Mouse (Mus musculus): ENCODE results near the gene Cideb. TPM values are rescaled to one million over a fixed set of nuclear protein-coding genes. Genes with fewer than 3 reads are reported as not detected.
"Not testable (repeated sequence)": the region's sequence is repeated elsewhere in the genome, so short reads cannot be mapped to it uniquely, and the experiment has no call there.

Cideb gene
- polyA plus RNA-seq, 1 experiment = 16.3 TPM

DNA sequence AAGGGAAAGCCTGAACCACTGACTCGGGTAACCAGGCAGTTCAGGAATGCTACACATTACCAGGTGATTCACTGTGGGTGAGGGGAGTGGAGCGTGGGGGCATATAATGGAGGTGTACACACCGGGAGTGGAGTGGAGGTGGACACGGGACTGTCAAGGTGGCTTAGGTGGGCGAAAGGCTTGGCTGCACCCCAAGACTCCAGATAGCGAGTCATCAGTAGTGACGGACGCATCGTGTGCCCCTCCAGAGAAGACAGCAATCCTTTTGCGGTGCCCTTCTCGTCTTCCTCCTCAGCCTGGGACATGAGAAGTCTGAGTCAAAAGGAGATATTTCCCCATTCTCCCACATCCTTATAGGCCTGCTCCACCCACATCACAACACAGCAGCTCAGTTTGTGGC is 19.5 kb upstream of the Cideb start:
- H3K27ac ChIP-seq (replicated peaks; ENCODE audit: low read depth, low read length) = no peak overlapping the region
- no peak overlapping the region for H3K4me3 ChIP-seq (ENCODE audit: insufficient read depth, low read depth, low read length)
- no peaks in the 10 kb centered on the region; the same call in 1 of the 2 replicates for H3K4me1 ChIP-seq (ENCODE audit: control insufficient read depth, insufficient read depth, insufficient read length, low read length)

DNA sequence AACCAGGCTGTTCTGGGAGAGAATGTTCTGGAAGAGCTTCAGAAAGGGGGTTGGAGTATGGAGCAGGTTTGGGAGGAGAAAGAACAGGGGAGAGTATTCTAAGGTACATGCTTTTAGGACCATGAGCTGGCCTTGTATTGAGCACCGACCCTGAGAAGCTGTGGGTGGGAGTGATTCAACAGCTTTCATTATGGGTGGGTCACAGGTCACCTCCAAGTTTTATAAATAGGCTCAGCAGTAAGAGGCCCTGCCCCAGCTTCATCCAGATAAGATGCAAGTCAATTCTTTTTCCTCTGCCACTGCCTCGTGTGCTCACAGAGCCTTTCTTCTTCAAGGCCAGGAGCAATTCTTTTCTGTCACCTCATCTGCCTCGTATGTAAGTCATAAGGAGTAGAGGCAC is 18.9 kb upstream of the Cideb start:
- Histone ChIP-seq H3K27ac (replicated peaks; ENCODE audit: low read depth, low read length) (no peak overlapping the region), H3K4me1 (ENCODE audit: control insufficient read depth, insufficient read depth, insufficient read length, low read length) (no peaks in the 10 kb centered on the region; the same call in 1 of the 2 replicates), H3K4me3 (ENCODE audit: insufficient read depth, low read depth, low read length) (no peak overlapping the region)

DNA sequence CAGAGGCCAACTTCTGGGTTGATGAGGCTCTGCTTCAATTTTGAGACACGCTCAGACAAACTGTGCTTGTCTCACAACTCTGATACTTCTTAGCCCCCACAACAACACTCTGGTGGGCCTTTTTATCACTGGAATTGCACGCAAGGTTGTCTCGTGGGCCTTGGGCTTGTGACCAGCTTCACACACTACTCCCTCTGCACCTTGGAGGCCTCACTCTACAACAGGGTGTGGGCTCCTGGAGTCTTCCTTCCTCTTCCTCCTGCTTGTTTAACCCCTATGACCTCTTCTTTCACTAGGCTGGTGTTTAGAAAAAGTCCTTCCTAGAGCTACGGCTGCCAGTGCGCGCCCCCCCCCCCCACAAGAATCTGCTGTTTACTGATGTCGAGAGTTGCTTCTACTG is 18.5 kb upstream of the Cideb start:
- Histone ChIP-seq H3K4me1 (ENCODE audit: control insufficient read depth, insufficient read depth, insufficient read length, low read length) (no peaks in the 10 kb centered on the region; the same call in 1 of the 2 replicates), H3K27ac (replicated peaks; ENCODE audit: low read depth, low read length) (no peak overlapping the region), H3K4me3 (ENCODE audit: insufficient read depth, low read depth, low read length) (no peak overlapping the region)

DNA sequence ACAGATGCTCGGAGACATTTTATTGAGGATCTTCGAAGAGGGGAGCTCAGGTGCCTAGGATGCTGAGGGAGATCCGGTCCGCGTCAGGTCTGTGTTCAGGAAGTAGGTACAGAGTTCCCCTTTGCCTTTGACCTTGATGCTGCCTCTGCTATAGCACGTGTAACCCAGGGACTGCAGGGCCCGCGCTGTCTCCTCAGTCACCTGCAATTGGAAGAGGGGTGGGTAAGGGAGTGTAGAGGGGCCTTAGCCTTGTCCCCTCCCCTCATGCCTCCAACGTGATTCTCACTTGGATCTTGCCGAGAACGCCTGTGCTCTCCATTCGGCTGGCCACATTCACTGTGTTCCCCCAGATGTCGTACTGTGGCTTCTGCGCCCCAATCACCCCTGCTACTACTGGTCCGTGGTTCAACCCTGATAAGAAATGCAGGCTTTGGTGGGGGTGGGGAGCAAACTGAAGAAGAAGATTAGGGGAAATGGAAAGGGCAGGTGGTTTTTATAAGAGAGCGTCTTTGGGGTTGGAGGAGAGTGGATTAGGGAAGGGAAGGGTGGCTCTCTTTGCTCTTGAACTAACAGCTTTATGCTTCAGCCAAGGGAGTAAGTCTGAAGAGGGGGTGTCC is 10.9 kb upstream of the Cideb start:
- Histone ChIP-seq H3K4me3 (ENCODE audit: insufficient read depth, low read depth, low read length) (no peak overlapping the region), H3K27ac (replicated peaks; ENCODE audit: low read depth, low read length) (no peak overlapping the region), H3K4me1 (ENCODE audit: control insufficient read depth, insufficient read depth, insufficient read length, low read length) (no peaks in the 10 kb centered on the region)

DNA sequence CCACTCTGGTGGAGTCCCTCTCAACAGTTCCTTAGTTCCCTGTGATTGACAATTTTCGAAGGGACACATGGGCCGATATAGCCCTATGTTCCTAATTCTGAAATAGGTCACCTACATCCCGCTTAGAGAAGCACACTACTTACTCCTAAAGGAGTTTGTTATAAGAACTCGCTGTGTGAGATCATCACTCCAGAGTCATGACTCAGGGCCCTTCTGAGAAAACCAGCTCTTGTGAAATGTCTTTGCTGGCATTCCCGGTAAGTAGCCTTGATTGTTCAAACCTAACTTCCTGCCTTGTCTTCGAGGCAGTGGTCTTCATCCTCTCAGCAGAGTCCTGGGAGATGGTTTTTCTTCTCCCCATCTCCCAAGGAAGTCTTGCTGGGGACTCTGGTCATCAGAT is 10.3 kb upstream of the Cideb start:
- Histone ChIP-seq H3K27ac (replicated peaks; ENCODE audit: low read depth, low read length) (no peak overlapping the region), H3K4me1 (ENCODE audit: control insufficient read depth, insufficient read depth, insufficient read length, low read length) (no peaks in the 10 kb centered on the region), H3K4me3 (ENCODE audit: insufficient read depth, low read depth, low read length) (no peak overlapping the region)

DNA sequence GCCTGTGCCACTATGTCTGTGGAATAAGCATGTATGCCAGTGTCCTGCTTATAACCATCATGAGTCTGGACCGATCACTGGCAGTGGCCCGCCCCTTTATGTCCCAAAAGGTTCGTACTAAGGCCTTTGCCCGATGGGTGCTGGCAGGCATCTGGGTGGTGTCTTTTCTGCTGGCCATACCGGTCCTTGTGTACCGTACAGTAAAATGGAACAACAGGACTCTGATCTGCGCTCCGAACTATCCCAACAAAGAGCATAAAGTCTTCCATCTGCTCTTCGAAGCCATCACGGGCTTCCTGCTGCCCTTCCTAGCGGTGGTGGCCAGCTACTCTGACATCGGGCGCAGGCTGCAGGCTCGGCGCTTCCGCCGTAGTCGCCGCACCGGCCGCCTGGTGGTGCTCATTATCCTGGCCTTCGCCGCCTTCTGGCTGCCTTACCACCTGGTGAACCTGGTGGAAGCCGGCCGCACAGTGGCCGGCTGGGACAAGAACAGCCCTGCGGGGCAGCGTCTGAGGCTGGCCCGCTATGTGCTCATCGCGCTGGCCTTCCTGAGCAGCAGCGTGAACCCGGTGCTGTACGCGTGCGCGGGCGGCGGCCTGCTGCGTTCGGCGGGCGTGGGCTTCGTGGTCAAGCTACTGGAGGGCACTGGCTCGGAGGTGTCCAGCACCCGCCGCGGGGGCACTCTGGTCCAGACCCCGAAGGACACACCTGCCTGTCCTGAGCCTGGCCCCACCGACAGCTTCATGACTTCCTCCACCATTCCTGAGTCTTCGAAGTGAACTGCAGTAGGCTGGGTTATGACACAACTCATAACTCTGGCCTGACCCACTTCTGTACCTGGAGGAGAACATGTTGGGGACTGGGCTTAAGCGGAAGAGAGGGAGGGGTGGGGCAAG is 9.5 kb upstream of the Cideb start:
- Histone ChIP-seq H3K4me3 (ENCODE audit: insufficient read depth, low read depth, low read length) (peak overlapping the region; percentile 49), H3K4me1 (ENCODE audit: control insufficient read depth, insufficient read depth, insufficient read length, low read length) (no peaks in the 10 kb centered on the region), H3K27ac (replicated peaks; ENCODE audit: low read depth, low read length) (no peak overlapping the region)

DNA sequence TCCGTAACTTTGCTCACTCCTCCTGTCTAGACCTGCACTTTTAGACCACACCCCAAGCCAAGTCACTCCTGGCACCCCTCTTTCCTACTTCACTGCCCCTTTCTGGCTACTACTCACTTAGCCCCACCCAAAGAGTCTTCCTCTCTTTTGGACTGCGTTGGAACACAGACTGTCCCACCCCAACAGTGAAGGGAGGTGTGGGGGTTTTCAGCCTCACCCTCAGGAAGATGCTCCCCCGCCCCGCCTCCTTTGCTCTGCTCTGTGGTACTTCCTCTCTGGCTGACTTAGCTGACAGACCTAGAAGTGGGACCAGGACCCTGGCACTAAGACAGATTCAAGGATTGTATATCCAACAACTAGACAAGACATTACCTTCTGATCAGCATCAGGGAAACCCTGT is 7.4 kb upstream of the Cideb start, which contains the start of gene Ltb4r1:
Ltb4r1 (plus strand) TSS at position 267 of the 400 bp plus-strand sequence.
- Histone ChIP-seq H3K27ac (replicated peaks; ENCODE audit: low read depth, low read length) (no peak within 1 kb of the TSS), H3K4me1 (ENCODE audit: control insufficient read depth, insufficient read depth, insufficient read length, low read length) (no peaks in the 10 kb centered on the region), H3K4me3 (ENCODE audit: insufficient read depth, low read depth, low read length) (no peak within 1 kb of the TSS)

DNA sequence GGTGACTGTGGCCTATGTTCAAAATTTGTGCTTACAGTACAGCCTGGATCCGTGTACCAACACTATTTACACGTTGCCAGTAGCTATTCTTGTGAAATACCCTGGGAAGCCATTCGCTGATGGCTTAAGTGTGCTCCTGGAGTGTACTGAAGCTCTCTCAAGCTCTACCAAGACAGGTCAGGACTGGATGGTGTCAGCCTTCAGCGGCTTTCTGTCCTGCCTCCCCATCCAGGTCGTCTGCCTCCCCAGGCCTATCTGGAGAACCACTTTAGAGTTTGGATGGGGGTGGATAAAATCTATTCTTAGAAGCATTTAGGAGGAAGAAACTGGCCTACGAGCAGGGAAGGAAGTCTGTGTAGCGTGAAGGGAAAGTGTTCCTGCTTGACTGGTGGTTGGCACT is 4.9 kb upstream of the Cideb start:
- Histone ChIP-seq H3K4me1 (ENCODE audit: control insufficient read depth, insufficient read depth, insufficient read length, low read length) (no peaks in the 10 kb centered on the region), H3K4me3 (ENCODE audit: insufficient read depth, low read depth, low read length) (no peak overlapping the region), H3K27ac (replicated peaks; ENCODE audit: low read depth, low read length) (peak overlapping the region; percentile 45)

DNA sequence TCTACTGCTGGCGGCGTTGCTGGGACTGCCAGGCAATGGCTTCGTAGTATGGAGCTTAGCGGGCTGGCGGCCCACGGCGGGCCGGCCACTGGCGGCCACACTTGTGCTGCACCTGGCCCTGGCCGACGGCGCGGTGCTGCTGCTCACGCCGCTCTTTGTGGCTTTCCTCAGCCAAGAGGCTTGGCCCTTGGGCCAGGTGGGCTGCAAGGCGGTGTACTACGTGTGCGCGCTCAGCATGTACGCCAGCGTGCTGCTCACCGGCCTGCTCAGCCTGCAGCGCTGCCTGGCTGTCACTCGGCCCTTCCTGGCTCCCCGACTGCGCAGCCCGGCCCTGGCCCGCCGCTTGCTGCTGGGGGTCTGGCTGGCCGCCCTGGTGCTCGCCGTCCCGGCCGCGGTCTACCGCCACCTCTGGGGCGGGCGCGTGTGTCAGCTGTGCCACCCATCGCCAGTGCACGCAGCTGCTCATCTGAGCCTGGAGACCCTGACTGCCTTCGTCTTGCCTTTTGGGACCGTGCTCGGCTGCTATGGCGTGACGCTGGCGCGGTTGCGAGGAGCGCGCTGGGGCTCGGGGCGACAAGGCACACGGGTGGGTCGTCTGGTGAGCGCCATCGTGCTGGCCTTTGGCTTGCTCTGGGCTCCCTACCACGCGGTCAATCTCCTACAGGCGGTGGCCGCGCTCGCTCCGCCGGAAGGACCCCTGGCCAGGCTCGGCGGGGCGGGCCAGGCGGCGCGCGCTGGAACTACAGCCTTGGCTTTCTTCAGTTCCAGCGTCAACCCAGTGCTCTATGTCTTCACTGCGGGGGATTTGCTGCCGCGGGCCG is 4.0 kb upstream of the Cideb start:
- no peaks in the 10 kb centered on the region for H3K4me1 ChIP-seq (ENCODE audit: control insufficient read depth, insufficient read depth, insufficient read length, low read length)
- H3K27ac ChIP-seq (replicated peaks; ENCODE audit: low read depth, low read length) = no peak overlapping the region
- H3K4me3 ChIP-seq (ENCODE audit: insufficient read depth, low read depth, low read length) = peak overlapping the region; percentile 61

DNA sequence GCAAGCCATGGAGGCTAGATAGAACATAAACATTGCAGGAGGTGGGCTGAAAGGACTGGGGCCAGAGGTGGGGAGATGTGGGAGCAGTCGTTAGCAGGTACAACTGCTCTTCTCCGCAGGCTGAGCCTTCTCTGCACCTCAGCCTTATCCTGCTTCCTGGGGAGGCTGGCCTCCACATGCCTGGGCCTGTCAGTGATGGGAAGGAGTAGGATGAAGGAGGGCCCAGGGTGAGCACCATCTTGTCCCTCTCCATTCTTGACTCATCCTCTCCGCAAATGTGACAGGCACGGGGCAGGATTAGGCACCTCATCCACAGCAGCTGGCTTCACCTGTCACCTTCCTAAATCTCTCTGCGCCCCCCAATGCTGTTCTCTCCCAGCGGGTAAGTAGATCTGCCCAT is 2.9 kb upstream of the Cideb start, which contains the start of gene Ltb4r2:
Ltb4r2 (plus strand) TSS at position 266 of the 400 bp plus-strand sequence.
- H3K4me1 ChIP-seq (ENCODE audit: control insufficient read depth, insufficient read depth, insufficient read length, low read length) = no peaks in the 10 kb centered on the region
- peak within 1 kb of the TSS; percentile 61 for H3K4me3 ChIP-seq (ENCODE audit: insufficient read depth, low read depth, low read length)
- no peak within 1 kb of the TSS for H3K27ac ChIP-seq (replicated peaks; ENCODE audit: low read depth, low read length)

DNA sequence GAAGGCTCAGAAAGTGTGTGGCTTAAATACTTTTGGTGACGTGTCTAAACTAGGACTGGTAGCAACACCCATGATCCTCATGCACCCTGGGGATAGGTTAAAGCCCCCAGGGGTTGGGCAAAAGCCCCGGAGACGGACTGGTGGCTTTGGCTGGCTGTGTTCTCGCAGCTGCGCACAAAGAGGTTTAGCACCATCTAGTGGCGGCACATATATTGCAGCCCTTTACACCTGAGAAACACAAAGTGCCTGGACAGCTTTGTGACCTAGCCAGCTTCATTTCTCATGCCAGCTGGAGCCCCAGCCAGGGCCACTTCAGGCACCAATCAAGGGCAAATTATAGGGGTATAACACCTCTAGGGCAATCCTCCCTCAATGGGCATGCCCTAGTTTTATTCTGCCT is 1.9 kb upstream of the Cideb start:
- not testable (repeated sequence) for H3K27ac ChIP-seq (replicated peaks; ENCODE audit: low read depth, low read length); H3K4me1 ChIP-seq (ENCODE audit: control insufficient read depth, insufficient read depth, insufficient read length, low read length)
- peak overlapping the region; percentile 25 for H3K4me3 ChIP-seq (ENCODE audit: insufficient read depth, low read depth, low read length)

DNA sequence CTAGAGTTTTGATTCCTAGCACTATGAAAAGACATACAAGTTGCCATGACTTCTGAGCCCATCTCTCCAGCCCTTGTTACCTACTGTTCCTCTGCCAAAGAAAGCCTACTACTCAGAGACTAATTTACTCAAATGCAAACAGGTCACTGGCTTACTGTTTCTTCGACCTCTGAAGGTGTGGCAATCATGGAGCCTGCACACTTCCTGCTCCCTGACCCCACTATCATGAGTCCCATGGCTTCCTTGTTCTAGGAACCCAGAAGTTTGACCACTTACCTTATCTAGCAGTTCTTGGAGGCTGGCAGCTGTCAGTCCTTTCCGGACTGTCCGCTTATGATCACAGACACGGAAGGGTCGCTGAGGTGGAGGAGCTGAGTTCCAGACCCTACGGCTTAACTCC is 692 bp downstream of the Cideb start:
- Histone ChIP-seq H3K27ac (replicated peaks; ENCODE audit: low read depth, low read length) (no peak overlapping the region), H3K4me3 (ENCODE audit: insufficient read depth, low read depth, low read length) (no peak overlapping the region), H3K4me1 (ENCODE audit: control insufficient read depth, insufficient read depth, insufficient read length, low read length) (no peaks in the 10 kb centered on the region)

DNA sequence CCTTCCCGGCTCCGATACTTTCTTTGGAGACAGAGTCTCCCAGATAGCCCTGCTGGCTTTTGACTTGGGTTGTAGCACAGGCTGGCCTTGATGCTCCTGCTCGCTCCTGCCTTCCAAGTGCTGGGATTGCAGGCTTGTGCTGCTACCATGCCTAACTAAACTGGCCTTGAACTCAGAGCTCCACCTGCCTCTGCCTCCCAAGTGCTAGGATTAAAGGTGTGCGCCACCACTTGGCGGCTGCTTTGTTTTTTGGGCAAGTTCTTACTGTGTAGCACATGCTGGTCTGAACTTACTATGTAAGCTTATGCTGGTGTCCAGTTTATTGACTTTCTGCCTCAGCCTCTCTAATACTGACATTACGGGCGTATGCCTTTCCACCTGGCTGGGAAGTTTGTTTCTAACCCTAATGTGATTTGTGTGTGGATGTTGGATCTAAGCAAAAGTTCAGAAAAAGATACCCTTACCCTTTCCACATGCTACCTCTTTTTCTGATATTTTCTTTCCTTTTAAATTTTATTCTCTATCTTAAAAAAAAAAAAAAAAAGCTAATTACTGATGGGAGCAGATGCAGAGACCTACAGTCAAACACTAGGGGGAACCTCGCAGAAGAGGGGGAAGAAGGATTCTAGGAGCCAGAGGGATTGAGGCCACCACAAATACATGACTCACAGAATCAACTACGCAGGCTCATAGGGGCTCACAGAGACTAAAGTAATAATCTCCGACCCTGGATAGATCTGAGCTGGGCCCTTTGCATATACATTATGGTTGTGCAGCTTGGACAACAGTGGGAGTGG is 11.0 kb downstream of the Cideb start:
- no peak overlapping the region for H3K27ac ChIP-seq (replicated peaks; ENCODE audit: low read depth, low read length)
- no peak overlapping the region for H3K4me3 ChIP-seq (ENCODE audit: insufficient read depth, low read depth, low read length)
- H3K4me1 ChIP-seq (ENCODE audit: control insufficient read depth, insufficient read depth, insufficient read length, low read length) = peaks cover 5% of the 10 kb centered on the region

DNA sequence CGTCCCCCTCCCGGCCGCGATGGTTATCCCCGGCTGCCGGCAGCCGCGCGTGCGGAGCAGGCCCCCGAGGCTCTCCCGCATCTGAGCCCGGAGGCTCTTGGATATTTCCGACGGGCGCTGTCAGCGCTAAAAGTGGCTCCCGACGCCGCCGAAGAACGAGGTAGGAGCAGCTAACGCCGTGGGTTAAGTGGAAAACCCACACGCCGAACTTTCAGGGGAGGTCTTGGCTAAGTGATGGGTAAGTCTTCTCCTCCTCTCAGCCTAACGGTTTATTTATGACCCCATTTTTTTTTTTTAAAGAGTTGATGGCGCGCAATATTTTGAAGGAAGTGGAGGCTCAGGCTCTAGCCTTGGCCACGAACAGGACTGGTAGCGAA is 12.4 kb downstream of the Cideb start:
- H3K4me3 ChIP-seq (ENCODE audit: insufficient read depth, low read depth, low read length) = peak overlapping the region; percentile 94
- H3K27ac ChIP-seq (replicated peaks; ENCODE audit: low read depth, low read length) = no peak overlapping the region
- peaks cover 5% of the 10 kb centered on the region for H3K4me1 ChIP-seq (ENCODE audit: control insufficient read depth, insufficient read depth, insufficient read length, low read length)
